Mouse (Mus musculus) G1E (cell line): ENCODE data around the gene Cdc34.

Source experiments
- CTCF ChIP-seq: IDR thresholded peaks from 2 replicates; pipeline ENCODE4 v1.5.1; 2012; ENCODE audit warnings: low read depth, low read length, inconsistent platforms, mixed read lengths
- GATA1 ChIP-seq: IDR thresholded peaks from 2 replicates; pipeline ENCODE4 v1.6.1; 2012; ENCODE audit warnings: borderline replicate concordance, low read length, inconsistent platforms, mixed read lengths
- GATA2 ChIP-seq: IDR thresholded peaks from 2 replicates; pipeline ENCODE4 v1.6.1; 2012; ENCODE audit warnings: low read depth, low read length, inconsistent platforms, borderline replicate concordance

- TF ChIP-seq CTCF (no peak), GATA1 (no peak), GATA2 (no peak)
Measured at GRCm38 (mm10) chr10:79716254-79716987, 34.4 kb downstream of the Cdc34 start, which contains the start of gene Hcn2.
